Mouse (Mus musculus): ENCODE results near the gene Tbc1d30. TPM values are rescaled to one million over a fixed set of nuclear protein-coding genes. Genes with fewer than 3 reads are reported as not detected.

Gene Tbc1d30
- polyA plus RNA-seq, 1 experiment from 2014 or later = 5.3 TPM

DNA sequence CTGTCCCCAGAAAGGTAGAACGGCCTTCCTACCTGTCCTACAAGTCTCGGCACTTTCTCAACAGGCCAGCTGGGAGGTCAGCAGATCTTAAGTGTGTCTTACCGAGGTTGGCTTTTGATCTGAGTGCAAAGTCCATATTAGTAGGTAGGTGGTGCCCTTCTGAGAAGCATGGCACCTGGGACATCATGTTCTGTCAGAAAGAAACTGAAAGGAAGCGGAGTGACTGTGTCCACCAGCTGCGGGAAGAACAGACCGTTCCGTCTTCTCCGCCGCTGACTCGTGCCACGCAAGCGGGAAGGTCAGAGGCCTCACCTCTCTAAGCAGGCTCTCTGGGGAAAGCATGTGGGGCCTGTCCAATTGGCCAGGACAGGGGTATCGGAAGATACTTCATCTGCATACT, 33.6 kb upstream of the Tbc1d30 start:
- ATAC-seq (ENCODE audit: insufficient read depth, low FRiP score, low TSS enrichment) = no peak
- no peaks in the 10 kb centered on the region for H3K27me3 ChIP-seq (ENCODE audit: control insufficient read depth, insufficient read depth, low read length)
- peaks cover 1% of the 10 kb centered on the region for H3K36me3 ChIP-seq (ENCODE audit: control insufficient read depth, insufficient read depth, low read length)
- H3K9me3 ChIP-seq (ENCODE audit: control insufficient read depth, low read length) = no peaks in the 10 kb centered on the region
- 93% methylated on average over 13 of the region's 13 CpGs for WGBS
- no peak overlapping the region for H3K9ac ChIP-seq (ENCODE audit: low read length)
- no peak overlapping the region for H3K4me2 ChIP-seq (ENCODE audit: low read depth)
- no peak overlapping the region for H3K27ac ChIP-seq (ENCODE audit: low read depth, low read length)
- no peak for DNase-seq (ENCODE audit: low spot score)
- H3K4me1 ChIP-seq (ENCODE audit: control insufficient read depth, insufficient read depth, low read length) = no peaks in the 10 kb centered on the region
- no peak overlapping the region for H3K4me3 ChIP-seq (ENCODE audit: low read depth, low read length)

DNA sequence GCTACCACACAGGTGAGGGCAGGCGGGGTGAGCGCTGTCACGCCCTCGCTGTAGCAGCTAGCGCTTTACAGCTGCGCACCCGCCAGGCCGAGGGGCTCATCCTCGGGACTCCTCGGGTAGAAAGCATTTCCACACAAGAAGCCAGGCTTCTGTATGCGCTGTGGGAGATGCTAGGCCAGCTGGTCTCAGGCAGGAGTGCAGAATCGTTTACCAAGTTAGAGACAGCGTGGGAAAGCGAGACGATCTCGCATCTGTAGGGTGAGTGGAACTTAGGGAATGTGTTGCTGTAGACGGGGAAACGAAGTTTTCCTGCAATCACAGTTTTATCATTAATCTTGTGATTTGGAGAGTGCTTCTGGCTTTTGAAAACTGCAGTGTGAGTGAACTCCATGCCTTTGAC, 30.2 kb upstream of the Tbc1d30 start:
- DNase-seq (ENCODE audit: low spot score) = no peak
- H3K27ac ChIP-seq (ENCODE audit: low read depth, low read length) = no peak overlapping the region
- no peak overlapping the region for H3K4me3 ChIP-seq (ENCODE audit: low read depth, low read length)
- ATAC-seq (ENCODE audit: insufficient read depth, low FRiP score, low TSS enrichment) = no peak
- H3K4me1 ChIP-seq (ENCODE audit: control insufficient read depth, insufficient read depth, low read length) = no peaks in the 10 kb centered on the region
- H3K9ac ChIP-seq (ENCODE audit: low read length) = no peak overlapping the region
- H3K27me3 ChIP-seq (ENCODE audit: control insufficient read depth, insufficient read depth, low read length) = no peaks in the 10 kb centered on the region
- H3K4me2 ChIP-seq (ENCODE audit: low read depth) = no peak overlapping the region
- peaks cover 20% of the 10 kb centered on the region for H3K36me3 ChIP-seq (ENCODE audit: control insufficient read depth, insufficient read depth, low read length)
- H3K9me3 ChIP-seq (ENCODE audit: control insufficient read depth, low read length) = no peaks in the 10 kb centered on the region
- 97% methylated on average over 18 of the region's 18 CpGs for WGBS

DNA sequence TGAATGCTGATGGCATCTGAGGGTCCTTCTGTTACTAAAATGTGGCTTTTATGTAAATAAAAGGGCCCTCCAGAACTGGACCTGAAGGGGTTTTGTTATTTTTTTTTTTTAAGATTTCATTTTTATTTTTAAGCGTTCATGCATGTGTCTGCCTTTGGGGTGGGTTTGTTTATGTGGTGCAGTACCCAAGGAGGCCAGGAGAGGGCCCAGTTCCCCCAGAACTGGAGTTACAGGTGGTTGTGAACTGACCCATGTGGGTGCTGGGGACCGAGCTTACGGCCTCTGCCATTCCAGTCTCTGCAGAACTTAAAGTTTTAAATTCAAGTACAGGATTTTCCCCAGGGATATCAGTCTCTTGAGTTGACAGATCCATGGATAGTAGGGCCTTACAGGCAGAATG, 28.3 kb upstream of the Tbc1d30 start:
- no peak overlapping the region for H3K4me2 ChIP-seq (ENCODE audit: low read depth)
- no peak overlapping the region for H3K27ac ChIP-seq (ENCODE audit: low read depth, low read length)
- ATAC-seq (ENCODE audit: insufficient read depth, low FRiP score, low TSS enrichment) (no peak), DNase-seq (ENCODE audit: low spot score) (no peak)
- no peak overlapping the region for H3K9ac ChIP-seq (ENCODE audit: low read length)
- no peaks in the 10 kb centered on the region for H3K27me3 ChIP-seq (ENCODE audit: control insufficient read depth, insufficient read depth, low read length)
- H3K36me3 ChIP-seq (ENCODE audit: control insufficient read depth, insufficient read depth, low read length) = peaks cover 23% of the 10 kb centered on the region
- no peaks in the 10 kb centered on the region for H3K4me1 ChIP-seq (ENCODE audit: control insufficient read depth, insufficient read depth, low read length)
- no peaks in the 10 kb centered on the region for H3K9me3 ChIP-seq (ENCODE audit: control insufficient read depth, low read length)
- H3K4me3 ChIP-seq (ENCODE audit: low read depth, low read length) = no peak overlapping the region
- WGBS = 93% methylated on average over 3 of the region's 3 CpGs

DNA sequence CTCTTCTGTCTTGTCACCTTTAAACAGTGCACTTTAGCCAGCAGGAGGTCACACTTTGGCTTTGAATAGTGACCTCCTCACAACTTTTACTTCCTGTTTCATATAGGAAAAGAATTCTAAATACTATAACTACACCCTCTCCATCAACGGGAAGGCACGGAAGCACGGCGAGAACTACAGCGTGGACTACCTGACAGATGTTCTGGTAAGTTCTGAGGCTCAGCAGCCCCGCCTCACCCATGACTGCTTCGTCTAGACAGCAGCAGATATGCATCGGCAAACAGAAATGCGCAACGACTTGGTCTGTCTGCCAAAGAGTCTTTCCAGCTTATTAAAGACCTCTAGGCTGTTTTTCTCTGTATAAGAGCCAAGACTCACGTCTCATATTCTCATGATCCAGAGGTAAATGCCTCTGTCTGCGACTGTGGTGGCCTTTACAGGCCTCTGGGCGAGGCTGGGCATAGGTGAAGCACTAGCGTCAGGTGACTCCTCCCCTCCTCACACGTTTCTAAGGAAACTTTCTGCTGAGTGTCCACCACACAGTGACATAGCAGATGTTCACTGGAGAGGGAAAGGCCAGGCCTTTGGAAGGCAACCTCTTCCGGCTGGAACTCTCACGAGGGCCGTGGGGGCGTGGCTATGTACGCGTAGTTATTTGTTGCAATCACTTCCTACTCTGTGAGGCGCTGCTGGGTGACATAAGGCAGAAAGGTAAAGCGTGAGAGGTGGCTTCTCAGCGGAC, 25.6 kb upstream of the Tbc1d30 start:
- H3K9me3 ChIP-seq (ENCODE audit: control insufficient read depth, low read length) = no peaks in the 10 kb centered on the region
- peaks cover 24% of the 10 kb centered on the region for H3K36me3 ChIP-seq (ENCODE audit: control insufficient read depth, insufficient read depth, low read length)
- no peak overlapping the region for H3K4me3 ChIP-seq (ENCODE audit: low read depth, low read length)
- WGBS = 92% methylated on average over 24 of the region's 24 CpGs
- no peak for ATAC-seq (ENCODE audit: insufficient read depth, low FRiP score, low TSS enrichment)
- no peak overlapping the region for H3K9ac ChIP-seq (ENCODE audit: low read length)
- no peaks in the 10 kb centered on the region for H3K4me1 ChIP-seq (ENCODE audit: control insufficient read depth, insufficient read depth, low read length)
- H3K4me2 ChIP-seq (ENCODE audit: low read depth) = no peak overlapping the region
- no peaks in the 10 kb centered on the region for H3K27me3 ChIP-seq (ENCODE audit: control insufficient read depth, insufficient read depth, low read length)
- DNase-seq (ENCODE audit: low spot score) = no peak
- no peak overlapping the region for H3K27ac ChIP-seq (ENCODE audit: low read depth, low read length)

DNA sequence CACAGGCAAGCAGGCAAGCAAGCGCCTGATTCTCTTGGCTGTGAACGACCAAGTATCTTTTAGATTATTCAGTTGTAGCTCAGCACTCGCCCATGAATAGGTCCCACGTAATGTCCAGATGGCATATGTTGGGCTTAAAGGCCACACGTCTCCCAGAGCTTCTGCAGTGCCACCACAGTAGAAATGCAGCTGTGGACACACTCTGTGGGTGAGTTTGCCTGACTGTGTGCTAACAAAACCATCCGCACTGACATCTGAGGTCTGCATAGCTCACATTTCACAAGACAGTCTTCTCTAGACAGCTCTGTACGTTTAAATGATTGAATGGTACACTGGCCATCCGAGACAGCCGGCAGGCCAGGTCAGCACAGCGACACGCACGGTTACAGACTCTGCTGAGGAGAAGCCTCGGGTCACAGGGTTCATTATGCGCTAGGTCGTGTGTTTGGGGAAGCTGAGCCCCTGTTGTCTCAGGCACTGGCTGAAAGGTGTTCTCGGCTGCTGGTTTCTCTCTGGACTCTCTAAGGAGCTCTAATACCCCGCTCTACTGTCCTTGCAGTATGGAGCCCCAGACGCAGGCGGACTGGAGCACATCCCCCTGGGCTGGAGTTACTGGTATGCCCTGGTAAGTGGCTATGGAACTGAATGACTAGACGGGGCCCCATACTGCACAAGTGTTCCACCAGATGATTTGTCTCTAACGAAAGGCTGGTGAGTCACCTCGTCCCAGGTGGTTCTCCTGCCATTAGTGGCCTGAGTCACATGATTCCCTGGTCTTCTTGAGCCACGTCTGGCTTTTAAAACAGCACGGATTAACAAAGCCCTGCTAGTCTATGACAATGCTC, 24.8 kb upstream of the Tbc1d30 start:
- Histone ChIP-seq H3K36me3 (ENCODE audit: control insufficient read depth, insufficient read depth, low read length) (peaks cover 24% of the 10 kb centered on the region), H3K4me3 (ENCODE audit: low read depth, low read length) (no peak overlapping the region), H3K4me1 (ENCODE audit: control insufficient read depth, insufficient read depth, low read length) (no peaks in the 10 kb centered on the region), H3K9me3 (ENCODE audit: control insufficient read depth, low read length) (no peaks in the 10 kb centered on the region), H3K4me2 (ENCODE audit: low read depth) (no peak overlapping the region), H3K9ac (ENCODE audit: low read length) (no peak overlapping the region), H3K27me3 (ENCODE audit: control insufficient read depth, insufficient read depth, low read length) (no peaks in the 10 kb centered on the region), H3K27ac (ENCODE audit: low read depth, low read length) (no peak overlapping the region)
- 77% methylated on average over 24 of the region's 24 CpGs for WGBS
- no peak for ATAC-seq (ENCODE audit: insufficient read depth, low FRiP score, low TSS enrichment)
- no peak for DNase-seq (ENCODE audit: low spot score)

DNA sequence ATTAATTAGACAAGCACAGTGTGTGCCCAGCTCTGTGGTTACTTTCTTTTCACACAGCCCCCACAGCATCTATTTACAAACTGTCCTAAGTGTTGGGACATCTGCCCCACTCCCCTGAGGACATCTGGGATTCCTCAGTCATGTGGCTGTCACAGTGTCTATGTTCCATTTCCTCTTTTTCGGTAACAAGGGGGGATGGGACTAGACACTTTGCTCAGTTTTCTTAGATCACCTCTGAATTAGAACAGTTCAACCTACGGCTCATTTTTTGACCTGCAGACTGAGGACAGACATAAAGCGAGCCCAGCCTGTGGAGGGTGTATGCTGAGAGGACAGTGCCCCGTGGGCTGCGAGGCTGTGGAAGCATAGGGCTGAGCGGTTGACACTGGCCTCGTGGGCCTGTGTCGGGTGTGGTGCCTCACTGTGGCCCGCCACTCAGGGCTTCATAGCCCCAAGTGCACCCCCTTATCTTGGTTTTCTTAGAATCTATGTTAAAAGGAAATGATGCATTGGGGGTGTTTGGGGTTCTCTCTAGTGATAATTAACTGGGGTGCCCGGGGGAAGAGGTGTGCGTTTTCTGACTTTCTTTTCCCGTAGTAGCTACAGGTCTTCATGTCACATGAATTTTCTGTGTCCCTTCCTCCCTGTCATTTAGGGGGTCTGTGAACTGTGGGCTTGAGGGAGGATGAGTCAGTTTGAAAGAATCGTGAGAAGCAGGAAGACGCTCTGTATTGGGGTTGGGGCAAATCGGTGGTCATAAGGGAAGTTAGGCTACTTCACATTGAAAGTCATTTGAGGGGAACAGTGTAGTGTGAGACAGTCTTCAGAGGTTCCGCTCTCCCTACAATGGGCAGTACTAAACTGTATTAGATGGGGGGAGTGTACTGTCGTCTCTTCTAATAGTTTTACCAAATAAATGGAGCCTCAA, 23.9 kb upstream of the Tbc1d30 start:
- no peak overlapping the region for H3K4me3 ChIP-seq (ENCODE audit: low read depth, low read length)
- no peaks in the 10 kb centered on the region for H3K27me3 ChIP-seq (ENCODE audit: control insufficient read depth, insufficient read depth, low read length)
- DNase-seq (ENCODE audit: low spot score) = no peak
- H3K4me2 ChIP-seq (ENCODE audit: low read depth) = no peak overlapping the region
- no peak overlapping the region for H3K9ac ChIP-seq (ENCODE audit: low read length)
- no peak for ATAC-seq (ENCODE audit: insufficient read depth, low FRiP score, low TSS enrichment)
- 88% methylated on average over 17 of the region's 17 CpGs for WGBS
- H3K36me3 ChIP-seq (ENCODE audit: control insufficient read depth, insufficient read depth, low read length) = peaks cover 24% of the 10 kb centered on the region
- no peaks in the 10 kb centered on the region for H3K9me3 ChIP-seq (ENCODE audit: control insufficient read depth, low read length)
- H3K4me1 ChIP-seq (ENCODE audit: control insufficient read depth, insufficient read depth, low read length) = no peaks in the 10 kb centered on the region
- H3K27ac ChIP-seq (ENCODE audit: low read depth, low read length) = no peak overlapping the region

DNA sequence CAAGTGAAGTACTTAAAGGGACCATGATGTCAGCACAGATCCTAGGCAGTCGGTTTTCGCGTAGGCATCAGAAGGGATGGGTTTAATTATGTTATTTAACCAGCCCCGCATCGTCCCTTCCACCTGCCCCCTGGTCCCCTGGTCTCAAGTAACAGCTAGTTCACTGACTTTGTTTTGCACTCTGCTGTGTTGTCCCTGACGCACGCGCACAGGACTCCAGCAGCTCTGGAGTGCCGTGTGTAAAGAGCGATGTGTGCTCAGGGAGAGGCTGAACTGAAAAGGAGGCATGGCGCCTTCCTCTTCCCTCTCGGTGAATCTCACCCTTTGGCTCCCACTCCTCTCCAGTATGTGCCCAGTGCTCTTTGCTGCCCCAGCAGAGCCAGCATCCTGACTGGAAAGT, 22.9 kb upstream of the Tbc1d30 start:
- H3K27ac ChIP-seq (ENCODE audit: low read depth, low read length) = no peak overlapping the region
- no peaks in the 10 kb centered on the region for H3K4me1 ChIP-seq (ENCODE audit: control insufficient read depth, insufficient read depth, low read length)
- 84% methylated on average over 12 of the region's 12 CpGs for WGBS
- H3K36me3 ChIP-seq (ENCODE audit: control insufficient read depth, insufficient read depth, low read length) = peaks cover 16% of the 10 kb centered on the region
- H3K9me3 ChIP-seq (ENCODE audit: control insufficient read depth, low read length) = no peaks in the 10 kb centered on the region
- no peak for ATAC-seq (ENCODE audit: insufficient read depth, low FRiP score, low TSS enrichment)
- no peak for DNase-seq (ENCODE audit: low spot score)
- H3K4me3 ChIP-seq (ENCODE audit: low read depth, low read length) = no peak overlapping the region
- H3K27me3 ChIP-seq (ENCODE audit: control insufficient read depth, insufficient read depth, low read length) = no peaks in the 10 kb centered on the region
- H3K9ac ChIP-seq (ENCODE audit: low read length) = no peak overlapping the region
- no peak overlapping the region for H3K4me2 ChIP-seq (ENCODE audit: low read depth)

DNA sequence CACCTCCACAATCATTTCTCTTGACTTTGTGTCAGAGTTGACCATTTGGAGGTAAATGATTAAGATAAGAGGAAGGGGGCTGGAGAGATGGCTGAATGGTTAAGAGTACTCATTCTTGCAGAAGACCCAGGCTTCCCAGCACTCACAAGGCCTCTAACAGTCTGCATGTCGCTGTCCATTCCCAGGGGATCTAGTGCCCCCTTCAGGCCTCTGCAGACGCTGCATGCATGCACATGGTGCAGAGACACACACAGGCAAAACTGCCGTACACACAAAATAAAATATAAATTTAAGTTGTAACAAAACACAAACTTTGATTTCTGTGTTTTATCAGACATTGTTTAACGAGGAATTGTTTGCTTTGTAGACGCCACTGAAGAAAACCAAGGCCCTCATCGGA, 19.7 kb upstream of the Tbc1d30 start:
- ATAC-seq (ENCODE audit: insufficient read depth, low FRiP score, low TSS enrichment) (no peak), DNase-seq (ENCODE audit: low spot score) (no peak)
- Histone ChIP-seq H3K4me1 (ENCODE audit: control insufficient read depth, insufficient read depth, low read length) (peaks cover 1% of the 10 kb centered on the region; the same call in 1 of the 2 replicates), H3K4me3 (ENCODE audit: low read depth, low read length) (no peak overlapping the region), H3K9me3 (ENCODE audit: control insufficient read depth, low read length) (no peaks in the 10 kb centered on the region), H3K9ac (ENCODE audit: low read length) (no peak overlapping the region), H3K27ac (ENCODE audit: low read depth, low read length) (no peak overlapping the region), H3K36me3 (ENCODE audit: control insufficient read depth, insufficient read depth, low read length) (peaks cover 4% of the 10 kb centered on the region; the same call in 1 of the 2 replicates), H3K4me2 (ENCODE audit: low read depth) (no peak overlapping the region), H3K27me3 (ENCODE audit: control insufficient read depth, insufficient read depth, low read length) (no peaks in the 10 kb centered on the region)
- WGBS = 92% methylated on average over 6 of the region's 6 CpGs
